Mouse (Mus musculus): ENCODE results near the gene Nagpa. TPM values are rescaled to one million over a fixed set of nuclear protein-coding genes. Genes with fewer than 3 reads are reported as not detected.

The Nagpa gene
- not detected for polyA plus RNA-seq (2014; fragmentation: Illumina TruSeq; extraction: RNeasy Lipid Tissue Mini Kit (QIAGEN cat#74804); ENCODE audit: low read depth, low replicate concordance)

DNA sequence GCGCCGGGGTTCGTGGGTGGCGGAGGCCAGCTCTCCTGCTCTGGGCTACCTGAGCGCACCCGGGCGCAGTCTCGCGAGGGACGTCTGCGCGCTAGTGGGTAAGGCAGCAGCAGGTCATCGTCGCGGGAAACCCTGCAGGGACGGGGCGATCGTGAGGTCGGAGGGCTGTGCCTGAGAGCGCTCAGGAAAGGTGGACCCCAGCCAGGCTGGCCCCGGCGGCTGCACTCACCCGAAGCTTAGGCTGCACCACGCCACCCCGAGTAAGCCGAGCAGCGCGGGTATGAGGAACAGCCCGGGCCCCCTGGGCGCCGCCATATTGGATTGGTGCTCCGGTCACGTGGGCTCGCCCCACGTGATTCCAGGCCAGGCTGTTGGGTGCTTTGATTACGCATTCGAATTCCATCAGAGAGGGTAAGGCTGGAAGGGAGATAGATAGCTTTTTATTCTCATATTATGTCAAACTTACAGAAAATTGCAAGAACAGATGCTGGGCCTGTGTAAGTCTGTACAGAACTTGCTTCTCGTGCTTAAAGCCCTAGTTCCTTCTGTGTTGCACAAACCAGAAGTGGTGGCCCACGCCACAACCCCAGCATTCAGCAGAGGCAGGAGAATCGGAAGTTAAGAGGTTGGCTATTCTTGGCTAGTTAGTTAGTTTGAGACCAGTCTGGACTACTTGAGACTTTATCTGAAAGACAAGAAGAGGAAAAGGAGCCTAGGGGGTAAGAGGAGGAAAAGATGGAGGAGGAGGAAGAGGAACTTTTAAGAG, at the start of gene Nagpa:
TSS of gene Nagpa (minus strand) at position 345 of the 766 bp plus-strand sequence.

DNA sequence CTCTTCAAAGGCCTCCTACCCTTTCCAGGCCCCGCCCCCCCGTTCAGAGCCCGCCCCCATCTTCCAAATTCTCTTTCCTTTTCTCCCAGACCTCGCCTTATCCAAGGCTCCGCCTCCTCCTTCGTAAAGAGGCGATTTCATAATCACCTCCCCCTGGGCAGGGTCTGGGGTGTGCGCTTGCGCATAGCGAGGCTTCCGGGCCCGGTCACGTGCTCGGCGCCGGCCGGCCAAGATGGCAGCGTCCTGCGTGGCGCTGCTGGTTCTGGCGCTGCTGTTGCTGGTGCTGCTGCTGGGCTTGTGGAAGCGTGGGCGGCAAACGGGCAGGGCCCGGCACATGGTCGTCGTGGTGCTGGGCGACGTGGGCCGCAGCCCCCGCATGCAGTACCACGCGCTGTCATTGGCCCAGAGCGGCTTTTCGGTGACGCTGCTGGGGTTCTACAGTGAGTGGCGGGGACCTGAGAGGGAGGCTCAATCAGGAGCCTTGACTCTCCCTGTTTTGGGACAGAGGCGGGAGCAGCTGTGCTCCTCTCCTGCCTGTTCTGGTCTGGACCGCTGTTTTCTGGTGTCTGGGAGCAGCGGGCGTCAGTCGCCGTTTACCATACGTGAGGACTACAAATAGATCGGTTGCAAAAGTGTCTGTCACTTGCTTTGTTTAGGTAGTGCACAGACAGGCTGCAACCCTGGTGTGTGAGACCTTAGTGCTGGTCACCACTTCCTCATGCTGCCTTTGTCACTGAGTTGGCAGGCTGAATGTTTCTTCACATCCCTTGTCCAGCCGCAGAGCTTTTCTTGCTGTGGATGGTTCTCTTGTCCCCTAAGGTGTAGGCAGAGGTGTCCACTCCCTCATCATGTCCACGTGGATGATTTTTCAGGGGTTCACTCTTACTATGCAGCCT, 29.9 kb upstream of the Nagpa start, which contains the start of gene Alg1:
TSS of gene Alg1 (plus strand) at position 204 of the 896 bp plus-strand sequence.

DNA sequence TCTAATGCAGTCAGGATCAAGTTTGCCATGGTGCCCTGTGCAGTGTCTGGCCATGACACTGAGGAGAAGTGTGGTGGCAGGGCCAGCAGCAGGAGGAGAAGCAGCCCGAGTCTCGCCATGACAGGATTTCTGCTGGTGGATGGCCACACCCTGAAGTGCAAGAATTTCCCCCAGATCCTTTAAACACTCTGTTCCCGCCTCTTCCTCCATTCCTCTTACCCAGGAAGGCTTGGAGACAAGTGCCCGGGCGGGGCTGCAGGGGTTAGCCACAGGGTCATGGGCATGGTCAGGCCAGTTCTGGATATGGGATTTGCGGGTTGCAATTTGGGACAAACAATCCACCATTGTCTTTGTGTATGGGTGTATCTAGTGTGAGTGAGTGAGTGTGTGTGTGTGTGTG, 18.3 kb upstream of the Nagpa start, which contains the start of gene AU021092:
TSS of gene AU021092 (minus strand) at position 160 of the 400 bp plus-strand sequence.

DNA sequence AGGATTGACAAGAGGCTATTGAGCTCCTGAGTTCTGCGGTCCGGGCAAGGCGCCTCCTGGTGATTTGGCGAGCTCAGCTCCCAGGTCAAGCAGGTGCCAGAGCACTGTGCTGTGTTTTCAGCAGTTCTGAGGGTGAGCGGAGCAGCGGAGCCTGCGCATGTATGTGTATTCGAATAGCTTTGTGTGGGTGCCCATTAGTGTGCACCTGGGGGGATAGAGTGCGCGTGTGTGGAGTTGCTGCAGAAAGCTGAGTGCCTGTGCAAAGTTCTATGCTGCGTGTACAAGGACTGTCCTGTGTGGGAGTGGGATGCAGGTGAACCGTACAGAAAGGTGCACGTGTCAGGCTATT, 56.8 kb downstream of the Nagpa start, which contains the start of gene Sec14l5:
TSS of gene Sec14l5 (plus strand) at position 73 of the 349 bp plus-strand sequence.

Other genes starting within 250 kb of the Nagpa start
- gene Anks3, start 239.8 kb downstream of the Nagpa start, polyA plus RNA-seq (2014; fragmentation: Illumina TruSeq; extraction: RNeasy Lipid Tissue Mini Kit (QIAGEN cat#74804); ENCODE audit: low read depth, low replicate concordance) = 5.7 TPM
- gene Sept12, start 206.2 kb downstream of the Nagpa start, polyA plus RNA-seq (2014; fragmentation: Illumina TruSeq; extraction: RNeasy Lipid Tissue Mini Kit (QIAGEN cat#74804); ENCODE audit: low read depth, low replicate concordance) = not detected
- gene Smim22, start 196.7 kb downstream of the Nagpa start, polyA plus RNA-seq (2014; fragmentation: Illumina TruSeq; extraction: RNeasy Lipid Tissue Mini Kit (QIAGEN cat#74804); ENCODE audit: low read depth, low replicate concordance) = not detected
- 0.47 TPM for gene Rogdi, start 190.5 kb downstream of the Nagpa start, polyA plus RNA-seq (2014; fragmentation: Illumina TruSeq; extraction: RNeasy Lipid Tissue Mini Kit (QIAGEN cat#74804); ENCODE audit: low read depth, low replicate concordance)
- 91.3 TPM for gene Glyr1, start 154.1 kb downstream of the Nagpa start, polyA plus RNA-seq (2014; fragmentation: Illumina TruSeq; extraction: RNeasy Lipid Tissue Mini Kit (QIAGEN cat#74804); ENCODE audit: low read depth, low replicate concordance)
- gene Ubn1, start 154.0 kb downstream of the Nagpa start, polyA plus RNA-seq (2014; fragmentation: Illumina TruSeq; extraction: RNeasy Lipid Tissue Mini Kit (QIAGEN cat#74804); ENCODE audit: low read depth, low replicate concordance) = 30.3 TPM
- 0.58 TPM for gene Ppl, start 71.6 kb downstream of the Nagpa start, polyA plus RNA-seq (2014; fragmentation: Illumina TruSeq; extraction: RNeasy Lipid Tissue Mini Kit (QIAGEN cat#74804); ENCODE audit: low read depth, low replicate concordance)
- not detected for gene Sec14l5, start 56.9 kb downstream of the Nagpa start, polyA plus RNA-seq (2014; fragmentation: Illumina TruSeq; extraction: RNeasy Lipid Tissue Mini Kit (QIAGEN cat#74804); ENCODE audit: low read depth, low replicate concordance)
- 1.5 TPM for gene AU021092, start 18.3 kb upstream of the Nagpa start, polyA plus RNA-seq (2014; fragmentation: Illumina TruSeq; extraction: RNeasy Lipid Tissue Mini Kit (QIAGEN cat#74804); ENCODE audit: low read depth, low replicate concordance)
- gene Alg1, start 29.6 kb upstream of the Nagpa start, polyA plus RNA-seq (2014; fragmentation: Illumina TruSeq; extraction: RNeasy Lipid Tissue Mini Kit (QIAGEN cat#74804); ENCODE audit: low read depth, low replicate concordance) = 2.3 TPM
- gene Eef2kmt, start 52.0 kb upstream of the Nagpa start, polyA plus RNA-seq (2014; fragmentation: Illumina TruSeq; extraction: RNeasy Lipid Tissue Mini Kit (QIAGEN cat#74804); ENCODE audit: low read depth, low replicate concordance) = 6.4 TPM

Data from adrenal gland, adult 10 weeks (tissue).